ENCODE assay signal across 11 mouse cellular contexts in genomic region chr7:101395471-101395870, GRCm38 (mm10). TPM values are rescaled to one million over a fixed set of nuclear protein-coding genes. Genes with fewer than 3 reads are reported as not detected.
DNase-seq lines count a peak whose midpoint lies in the region; ATAC-seq and TF ChIP-seq lines count a peak whose summit lies in the region.
"Had no signal": no experiment of that assay in that cellular context is flagged by ENCODE, and none has a peak within 500 bp of the region (broad histone marks: within the 10 kb centered on the region; RNA-seq: fewer than 3 reads in every experiment).

No protein-coding gene starts in this region.

- 0 out of 2 replicates have a peak overlapping the region, but pooled peaks have one; percentile 6 for H3K4me2 ChIP-seq in hindbrain, embryonic 13.5 days
- no peak overlapping the region for H3K4me2 ChIP-seq in hindbrain, postnatal 0 days (ENCODE audit: low read depth, low read length)
- peak overlapping the region; percentile 3 for H3K4me2 ChIP-seq in midbrain, postnatal 0 days (ENCODE audit: low read depth, low read length, poor library complexity, severe bottlenecking)
- no peak overlapping the region for H3K4me2 ChIP-seq in midbrain, embryonic 15.5 days
- peak overlapping the region; percentile 58 for H3K4me2 ChIP-seq in intestine, postnatal 0 days (replicated peaks; ENCODE audit: low read depth)

- H3K4me3 ChIP-seq in hindbrain, embryonic 13.5 days, result no peak overlapping the region
- H3K4me3 ChIP-seq in hindbrain, postnatal 0 days (ENCODE audit: low read length), result no peak overlapping the region
- H3K4me3 ChIP-seq in midbrain, postnatal 0 days (ENCODE audit: low read depth, low read length), result no peak overlapping the region
- H3K4me3 ChIP-seq in midbrain, embryonic 15.5 days, result no peak overlapping the region
- H3K4me3 ChIP-seq in intestine, postnatal 0 days (ENCODE audit: low read depth, low read length), result peak overlapping the region; percentile 26; the same call in 1 of the 2 replicates

- H3K9me3 ChIP-seq in hindbrain, embryonic 13.5 days, result no peaks in the 10 kb centered on the region
- H3K9me3 ChIP-seq in hindbrain, postnatal 0 days (ENCODE audit: low read length), result no peaks in the 10 kb centered on the region
- no peaks in the 10 kb centered on the region for H3K9me3 ChIP-seq in midbrain, postnatal 0 days (ENCODE audit: low read length)
- H3K9me3 ChIP-seq in midbrain, embryonic 15.5 days, result no peaks in the 10 kb centered on the region
- H3K9me3 ChIP-seq in intestine, postnatal 0 days (ENCODE audit: control insufficient read depth), result no peaks in the 10 kb centered on the region

- ATAC-seq in hindbrain, embryonic 13.5 days (ENCODE audit: low FRiP score), result no peak
- ATAC-seq in hindbrain, postnatal 0 days, result no peak
- ATAC-seq in midbrain, postnatal 0 days (ENCODE audit: low FRiP score), result no peak
- ATAC-seq in midbrain, embryonic 15.5 days (replicated peaks), result no peak
- no peak for ATAC-seq in intestine, postnatal 0 days
- ATAC-seq in erythroblast, adult 5-6 weeks (replicated peaks; ENCODE audit: low FRiP score, poor library complexity, severe bottlenecking), result no peak

- no peaks in the 10 kb centered on the region for H3K36me3 ChIP-seq in hindbrain, embryonic 13.5 days
- peaks cover 3% of the 10 kb centered on the region; the same call in 1 of the 2 replicates for H3K36me3 ChIP-seq in hindbrain, postnatal 0 days (ENCODE audit: insufficient read depth, low read length)
- no peaks in the 10 kb centered on the region for H3K36me3 ChIP-seq in midbrain, postnatal 0 days (ENCODE audit: insufficient read depth, low read length)
- no peaks in the 10 kb centered on the region for H3K36me3 ChIP-seq in midbrain, embryonic 15.5 days (replicated peaks)
- H3K36me3 ChIP-seq in intestine, postnatal 0 days (ENCODE audit: control insufficient read depth, insufficient read depth), result peaks cover 85% of the 10 kb centered on the region

- peaks cover 26% of the 10 kb centered on the region for H3K4me1 ChIP-seq in hindbrain, embryonic 13.5 days (replicated peaks)
- 0 out of 2 replicates have a peak, but pooled peaks cover 3% of the 10 kb centered on the region for H3K4me1 ChIP-seq in hindbrain, postnatal 0 days (ENCODE audit: insufficient read depth, low read length)
- H3K4me1 ChIP-seq in midbrain, postnatal 0 days (ENCODE audit: insufficient read depth, low read length), result no peaks in the 10 kb centered on the region
- no peaks in the 10 kb centered on the region for H3K4me1 ChIP-seq in midbrain, embryonic 15.5 days
- 0 out of 2 replicates have a peak, but pooled peaks cover 5% of the 10 kb centered on the region for H3K4me1 ChIP-seq in intestine, postnatal 0 days (replicated peaks; ENCODE audit: control insufficient read depth, insufficient read depth, low read length)

- H3K27me3 ChIP-seq in hindbrain, embryonic 13.5 days, result no peaks in the 10 kb centered on the region
- no peaks in the 10 kb centered on the region for H3K27me3 ChIP-seq in hindbrain, postnatal 0 days (ENCODE audit: insufficient read depth, low read length)
- no peaks in the 10 kb centered on the region for H3K27me3 ChIP-seq in midbrain, postnatal 0 days (ENCODE audit: insufficient read depth, low read length)
- no peaks in the 10 kb centered on the region for H3K27me3 ChIP-seq in midbrain, embryonic 15.5 days (replicated peaks)
- no peaks in the 10 kb centered on the region for H3K27me3 ChIP-seq in intestine, postnatal 0 days (replicated peaks; ENCODE audit: control insufficient read depth, insufficient read depth, low read length)
- H3K27me3 ChIP-seq: CH12.LX had no signal

- no peak for DNase-seq in hindbrain, postnatal 0 days (ENCODE audit: low spot score)
- DNase-seq in midbrain, postnatal 0 days (ENCODE audit: low spot score), result no peak
- DNase-seq in left cerebral cortex, postnatal 25 days (ENCODE audit: low spot score in 2 of 2), result no peak
- no peak for DNase-seq in adrenal gland, adult (ENCODE audit: inconsistent age in 2 of 2, low spot score in 1 of 2)
- DNase-seq: right cerebral cortex, adult 18-20 months had no signal

- no peak overlapping the region for H3K27ac ChIP-seq in hindbrain, embryonic 13.5 days
- no peak overlapping the region for H3K27ac ChIP-seq in hindbrain, postnatal 0 days
- no peak overlapping the region for H3K27ac ChIP-seq in midbrain, postnatal 0 days (ENCODE audit: low read depth, low read length)
- H3K27ac ChIP-seq in midbrain, embryonic 15.5 days, result no peak overlapping the region
- no peak overlapping the region for H3K27ac ChIP-seq in intestine, postnatal 0 days (ENCODE audit: low read depth, low read length)

- H3K9ac ChIP-seq in hindbrain, embryonic 13.5 days, result no peak overlapping the region
- no peak overlapping the region for H3K9ac ChIP-seq in hindbrain, postnatal 0 days (replicated peaks; ENCODE audit: low read length)
- H3K9ac ChIP-seq in midbrain, postnatal 0 days (replicated peaks; ENCODE audit: low read length, poor library complexity, severe bottlenecking), result no peak overlapping the region
- H3K9ac ChIP-seq in midbrain, embryonic 15.5 days, result no peak overlapping the region
- no peak overlapping the region for H3K9ac ChIP-seq in intestine, postnatal 0 days (ENCODE audit: low read depth, low read length)

- intact Hi-C loops in left cerebral cortex, postnatal 25 days (cut with DNase I), result no loop called here

- 73% methylated on average over 2 of the region's 2 CpGs for WGBS in hindbrain, embryonic 13.5 days
- 64% methylated on average over 2 of the region's 2 CpGs for WGBS in hindbrain, postnatal 0 days
- 87% methylated on average over 2 of the region's 2 CpGs for WGBS in midbrain, postnatal 0 days
- 82% methylated on average over 2 of the region's 2 CpGs for WGBS in midbrain, embryonic 15.5 days
- 59% methylated on average over 2 of the region's 2 CpGs for WGBS in intestine, postnatal 0 days

- TF ChIP-seq CTCF in hindbrain, postnatal 0 days (IDR thresholded peaks at IDR 0.05; ENCODE audit: low read depth), result no peak
- TF ChIP-seq CTCF in midbrain, postnatal 0 days (IDR thresholded peaks at IDR 0.05), result no peak
- no peak for TF ChIP-seq CTCF in intestine, postnatal 0 days (IDR thresholded peaks at IDR 0.05; ENCODE audit: low read depth)

RNA-seq across cellular contexts. Expression of gene Gm45837, which starts 15.2 kb away (rescaled TPM):
- not detected in 2 replicates for polyA plus RNA-seq in hindbrain, embryonic 13.5 days (2015; fragmentation: Nextera tagmentation; extraction: Ambion mirVana)
- not detected in 2 replicates for total RNA-seq in hindbrain, postnatal 0 days (2014; rRNA removed)
- not detected in 2 replicates for polyA plus RNA-seq in hindbrain, postnatal 0 days (2015; fragmentation: Nextera tagmentation; extraction: Ambion mirVana)
- not detected in 2 replicates for total RNA-seq in midbrain, postnatal 0 days (2014; rRNA removed)
- polyA plus RNA-seq in midbrain, postnatal 0 days (2015; fragmentation: Nextera tagmentation; extraction: Ambion mirVana), result 0.71 TPM in 1 of 2 replicates, not detected in the other
- polyA plus RNA-seq in midbrain, embryonic 15.5 days (2015; fragmentation: Nextera tagmentation; extraction: Ambion mirVana), result not detected in 2 replicates
- not detected in 2 replicates for polyA plus RNA-seq in intestine, postnatal 0 days (2015; fragmentation: Nextera tagmentation; extraction: Ambion mirVana)
- 5.0 TPM in 1 of 2 replicates, not detected in the other for total RNA-seq in erythroblast, adult 5-6 weeks (2015; ENCODE audit: low replicate concordance)
- total RNA-seq in erythroblast, adult 5-6 weeks (2017; ENCODE audit: low replicate concordance), result not detected in 2 replicates
- not detected for total RNA-seq in left cerebral cortex, postnatal 25 days (2021)
- total RNA-seq: liver, adult 2 months had no signal
- polyA plus RNA-seq: liver, adult 2 months had no signal

RNA-seq across cellular contexts. Expression of gene Pde2a, which starts 26.0 kb away (rescaled TPM):
- polyA plus RNA-seq in hindbrain, embryonic 13.5 days (2015; fragmentation: Nextera tagmentation; extraction: Ambion mirVana), result 28.8 and 31.6 TPM in 2 replicates
- 54.4 and 55.8 TPM in 2 replicates for total RNA-seq in hindbrain, postnatal 0 days (2014; rRNA removed)
- 26.7 and 27.1 TPM in 2 replicates for polyA plus RNA-seq in hindbrain, postnatal 0 days (2015; fragmentation: Nextera tagmentation; extraction: Ambion mirVana)
- total RNA-seq in midbrain, postnatal 0 days (2014; rRNA removed), result 49.6 and 53.9 TPM in 2 replicates
- polyA plus RNA-seq in midbrain, postnatal 0 days (2015; fragmentation: Nextera tagmentation; extraction: Ambion mirVana), result 31.4 and 33.8 TPM in 2 replicates
- polyA plus RNA-seq in midbrain, embryonic 15.5 days (2015; fragmentation: Nextera tagmentation; extraction: Ambion mirVana), result 31.4 and 32.2 TPM in 2 replicates
- polyA plus RNA-seq in intestine, postnatal 0 days (2015; fragmentation: Nextera tagmentation; extraction: Ambion mirVana), result 11.1 and 11.2 TPM in 2 replicates
- 17.5 and 18.6 TPM in 2 replicates for total RNA-seq in erythroblast, adult 5-6 weeks (2015; ENCODE audit: low replicate concordance)
- total RNA-seq in erythroblast, adult 5-6 weeks (2017; ENCODE audit: low replicate concordance), result 13.0 and 16.4 TPM in 2 replicates
- 100 to 1,000 TPM; 377 to 383 TPM for total RNA-seq in left cerebral cortex, postnatal 25 days (2021)

RNA-seq across cellular contexts. Expression of gene Arap1, which starts 47.6 kb away (rescaled TPM):
- polyA plus RNA-seq in hindbrain, embryonic 13.5 days (2015; fragmentation: Nextera tagmentation; extraction: Ambion mirVana), result 7.6 and 11.6 TPM in 2 replicates
- total RNA-seq in hindbrain, postnatal 0 days (2014; rRNA removed), result 19.2 and 44.0 TPM in 2 replicates
- 9.2 and 10.5 TPM in 2 replicates for polyA plus RNA-seq in hindbrain, postnatal 0 days (2015; fragmentation: Nextera tagmentation; extraction: Ambion mirVana)
- total RNA-seq in midbrain, postnatal 0 days (2014; rRNA removed), result 12.3 and 30.0 TPM in 2 replicates
- 6.9 and 8.9 TPM in 2 replicates for polyA plus RNA-seq in midbrain, postnatal 0 days (2015; fragmentation: Nextera tagmentation; extraction: Ambion mirVana)
- 10.4 and 10.6 TPM in 2 replicates for polyA plus RNA-seq in midbrain, embryonic 15.5 days (2015; fragmentation: Nextera tagmentation; extraction: Ambion mirVana)
- polyA plus RNA-seq in intestine, postnatal 0 days (2015; fragmentation: Nextera tagmentation; extraction: Ambion mirVana), result 31.2 and 35.3 TPM in 2 replicates
- total RNA-seq in erythroblast, adult 5-6 weeks (2015; ENCODE audit: low replicate concordance), result 24.2 and 26.5 TPM in 2 replicates
- total RNA-seq in erythroblast, adult 5-6 weeks (2017; ENCODE audit: low replicate concordance), result 8.3 and 24.5 TPM in 2 replicates
- 10 to 100 TPM; 17.9 to 19.9 TPM for total RNA-seq in left cerebral cortex, postnatal 25 days (2021)

Comparison
In these comparisons a context has a peak if more than half of its experiments do, and no peak if none do; other contexts are left out.
1. H3K4me2 ChIP-seq: peak in hindbrain, embryonic 13.5 days (single experiment), midbrain, postnatal 0 days (single experiment) and intestine, postnatal 0 days (single experiment); none in hindbrain, postnatal 0 days (single experiment) and midbrain, embryonic 15.5 days (single experiment).